Mouse (Mus musculus) neutrophil, adult 59 days (primary cell): Measurements from ENCODE around the gene Cnfn. TPM values are rescaled to one million over a fixed set of nuclear protein-coding genes. Genes with fewer than 3 reads are reported as not detected.

Experiments
- total RNA-seq, 2 experiments: library from RNA; stranded (reverse); gene quantifications; 1 replicate in 1 of 2; 2 replicates in 1 of 2; pipeline ENCODE4 v1.2.4; 2023

Cnfn gene
- total RNA-seq, result not detected

GRCm38 (mm10) chr7:25369058-25369749, at the start of gene Cnfn:
Cnfn (minus strand) TSS chr7:25369724.

GRCm38 (mm10) chr7:25412833-25413441, 43.4 kb upstream of the Cnfn start, which contains the start of gene Cxcl17:
Cxcl17 (minus strand) TSS chr7:25412886.

DNA sequence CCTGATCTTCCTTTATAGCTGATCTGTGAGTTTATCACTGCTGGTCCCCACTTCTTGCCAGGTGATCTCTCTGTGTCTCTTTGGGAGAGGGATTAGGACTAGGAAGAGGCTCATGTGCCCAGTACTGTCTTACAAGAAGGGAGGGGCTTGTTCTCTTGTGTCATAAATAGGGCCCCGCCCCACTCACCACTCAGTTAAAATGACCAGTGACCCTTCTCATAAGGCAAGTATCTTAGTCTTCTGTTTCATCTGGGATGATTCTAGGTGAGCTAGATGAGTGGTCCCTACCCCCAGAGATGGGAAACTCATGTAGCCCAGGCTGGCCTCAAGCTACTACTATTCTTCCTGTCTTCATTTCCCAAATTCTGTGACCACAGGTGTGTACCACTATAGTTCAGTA, 29.1 kb upstream of the Cnfn start, which contains the start of gene Lipe:
Gene Lipe (minus strand): TSS at position 101 of the 400 bp plus-strand sequence.

Other genes starting within 250 kb of the Cnfn start
- 10 to 100 TPM; 11.7 to 17.2 TPM for gene Pou2f2, start 190.0 kb downstream of the Cnfn start, total RNA-seq
- 100 to 1,000 TPM; 131 to 137 TPM for gene Dedd2, start 149.1 kb downstream of the Cnfn start, total RNA-seq
- 10 to 100 TPM in 1 of 2 experiments, 1 to 10 TPM in 1; 9.5 to 11.0 TPM for gene Zfp526, start 148.3 kb downstream of the Cnfn start, total RNA-seq
- gene Gsk3a, start 131.9 kb downstream of the Cnfn start, total RNA-seq, result 10 to 100 TPM; 84.5 to 86.1 TPM
- gene Erf, start 119.0 kb downstream of the Cnfn start, total RNA-seq, result 10 to 100 TPM; 10.1 to 12.8 TPM
- 100 to 1,000 TPM; 185 to 219 TPM for gene Cic, start 102.0 kb downstream of the Cnfn start, total RNA-seq
- 10 to 100 TPM in 1 of 2 experiments, 1 to 10 TPM in 1; 8.1 to 12.4 TPM for gene Pafah1b3, start 71.7 kb downstream of the Cnfn start, total RNA-seq
- not detected for gene Prr19, start 68.3 kb downstream of the Cnfn start, total RNA-seq
- gene Tmem145, start 63.6 kb downstream of the Cnfn start, total RNA-seq, result not detected
- gene Megf8, start 52.6 kb downstream of the Cnfn start, total RNA-seq, result 1 to 10 TPM; 2.3 to 3.3 TPM
- 10 to 100 TPM; 39.6 to 45.4 TPM for gene Lipe, start 29.0 kb upstream of the Cnfn start, total RNA-seq
- gene Cxcl17, start 43.2 kb upstream of the Cnfn start, total RNA-seq, result not detected
- gene Ceacam1, start 107.9 kb upstream of the Cnfn start, total RNA-seq, result 100 to 1,000 TPM; 245 to 270 TPM
- gene Ceacam2, start 170.1 kb upstream of the Cnfn start, total RNA-seq, result 10 to 100 TPM; 33.5 to 35.1 TPM
- gene Erich4, start 246.2 kb upstream of the Cnfn start, total RNA-seq, result not detected
- 10 to 100 TPM; 21.2 to 25.3 TPM for gene Dmac2, start 249.7 kb upstream of the Cnfn start, total RNA-seq